Mouse (Mus musculus): ENCODE data around the gene Boc.
"Not testable (repeated sequence)": the region's sequence is repeated elsewhere in the genome, so short reads cannot be mapped to it uniquely, and the experiment has no call there.

The Boc gene

GRCm38 (mm10) chr16:44491051-44491450 lies 67.6 kb downstream of the Boc start:
- DNase-seq (ENCODE audit: low spot score in 2 of 2) = no peak

GRCm38 (mm10) chr16:44487194-44487593 lies 71.5 kb downstream of the Boc start:
- DNase-seq (ENCODE audit: low spot score in 2 of 2) = no peak

GRCm38 (mm10) chr16:44486612-44487011 lies 72.1 kb downstream of the Boc start:
- DNase-seq (ENCODE audit: low spot score in 2 of 2) = no peak

DNA sequence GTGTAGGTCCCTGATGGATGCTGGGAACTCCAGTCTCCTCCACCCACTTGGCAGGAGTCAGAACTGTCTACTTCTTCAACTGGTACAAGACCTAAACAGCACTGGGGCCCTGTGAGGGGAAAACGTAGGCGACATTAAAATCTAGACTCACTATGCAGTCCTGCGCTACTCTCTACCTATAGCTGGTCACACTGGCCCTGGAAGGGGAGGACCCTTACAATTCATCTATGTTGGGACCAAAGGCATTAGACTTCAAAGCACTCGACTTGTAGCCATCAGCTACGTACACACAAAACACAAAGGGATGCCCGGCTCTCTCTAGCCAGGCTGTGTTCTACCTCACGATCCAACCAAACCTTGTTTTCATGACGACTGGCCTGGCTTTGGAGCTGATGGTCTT lies 73.0 kb downstream of the Boc start:
- DNase-seq (ENCODE audit: low spot score in 2 of 2) = no peak

DNA sequence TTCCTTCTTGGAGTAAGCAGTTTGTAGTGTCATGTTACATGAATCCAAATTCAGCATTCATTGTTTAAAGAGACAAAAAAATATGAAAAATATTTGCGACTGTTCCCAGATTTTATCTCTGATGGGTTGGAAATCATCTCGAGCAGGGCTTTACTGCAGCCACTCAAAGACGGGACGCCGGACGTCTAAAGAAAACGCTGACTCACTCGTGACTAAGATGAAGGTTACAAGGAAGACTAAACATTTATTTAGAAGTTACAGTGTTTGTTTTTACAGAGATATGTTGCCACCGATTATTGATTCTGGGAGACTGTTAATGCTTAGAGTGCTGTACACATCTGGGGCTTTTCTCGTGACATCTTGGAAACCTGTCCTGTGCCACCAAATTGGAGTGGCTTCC lies 73.9 kb downstream of the Boc start:
- DNase-seq (ENCODE audit: low spot score in 2 of 2) = no peak

GRCm38 (mm10) chr16:44484079-44484478 lies 74.6 kb downstream of the Boc start:
- peak; percentile 59 to 68 for DNase-seq (ENCODE audit: low spot score in 2 of 2)

- no peak for DNase-seq (ENCODE audit: low spot score in 2 of 2)
Observed at GRCm38 (mm10) chr16:44481599-44482593, 76.8 kb downstream of the Boc start.

DNA sequence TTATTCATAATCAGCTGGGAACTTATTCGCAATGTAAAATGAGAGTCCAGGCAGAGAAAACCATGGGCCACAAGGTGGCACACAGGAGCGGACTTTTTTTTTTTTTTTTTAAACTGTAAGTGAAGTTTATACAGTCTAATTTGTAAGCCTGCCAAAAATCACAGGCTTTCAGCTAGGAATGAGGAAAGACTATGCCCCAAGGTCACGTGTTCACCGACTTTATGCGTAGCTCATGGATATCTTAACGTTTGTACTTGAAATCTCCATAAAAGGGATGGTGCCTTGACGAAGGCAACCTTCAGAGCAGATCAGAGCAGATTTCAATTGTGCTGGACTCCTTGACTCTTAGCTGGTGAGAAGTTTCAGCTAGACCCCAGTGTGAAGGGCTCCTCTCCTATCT lies 78.1 kb downstream of the Boc start:
- no peak for DNase-seq (ENCODE audit: low spot score in 2 of 2)

DNA sequence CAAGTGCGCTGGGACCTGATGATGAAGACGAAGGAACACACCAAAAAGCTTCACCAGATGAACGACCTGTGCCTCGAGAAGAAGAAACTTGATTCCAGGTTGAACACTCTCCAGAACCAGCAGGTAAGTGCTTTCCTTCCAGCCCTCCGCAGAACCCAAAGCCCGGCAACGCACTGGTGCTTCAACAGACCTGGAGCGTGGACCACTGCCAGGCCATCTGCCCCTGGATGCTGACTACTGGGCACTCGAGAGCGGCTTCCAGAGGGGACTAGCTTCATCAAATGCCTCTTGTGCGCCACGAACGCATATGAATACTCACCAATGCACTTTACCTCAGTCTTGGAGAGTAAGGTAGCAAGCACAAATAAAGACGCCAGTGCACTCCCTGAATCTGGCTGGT lies 78.8 kb downstream of the Boc start:
- no peak for DNase-seq (ENCODE audit: low spot score in 2 of 2)

GRCm38 (mm10) chr16:44478767-44479166 lies 79.9 kb downstream of the Boc start:
- DNase-seq (ENCODE audit: low spot score in 2 of 2) = no peak

- DNase-seq (ENCODE audit: low spot score in 2 of 2) = no peak
Observed at GRCm38 (mm10) chr16:44475682-44476375, 82.9 kb downstream of the Boc start.

- no peak for DNase-seq (ENCODE audit: low spot score in 2 of 2)
Observed at GRCm38 (mm10) chr16:44475281-44475680, 83.4 kb downstream of the Boc start.

DNA sequence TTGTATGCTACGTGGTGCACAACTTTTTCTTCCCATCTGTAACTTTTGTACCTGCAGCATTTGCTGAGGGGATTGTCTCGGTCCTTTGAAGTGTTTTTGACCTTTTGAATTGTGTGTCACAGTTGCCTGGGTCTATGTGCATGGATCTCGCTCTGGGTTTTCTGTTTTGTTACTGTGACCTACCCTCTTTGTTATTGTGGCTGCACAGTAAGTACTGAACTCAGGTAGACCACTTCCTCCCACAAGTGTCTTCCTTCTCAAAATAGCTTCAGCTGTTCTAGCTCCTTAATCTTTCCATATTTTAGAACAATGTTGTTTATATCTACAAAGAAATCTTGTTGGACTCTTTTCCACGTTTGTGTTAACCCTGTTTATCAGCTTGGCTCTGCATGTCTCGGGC lies 97.8 kb downstream of the Boc start:
- no peak for DNase-seq (ENCODE audit: low spot score in 2 of 2)

- DNase-seq (ENCODE audit: low spot score in 2 of 2) = no peak
Observed at GRCm38 (mm10) chr16:44458826-44459225, 99.9 kb downstream of the Boc start.

GRCm38 (mm10) chr16:44457858-44458257 lies 100.8 kb downstream of the Boc start:
- DNase-seq (ENCODE audit: low spot score in 2 of 2) = no peak

- DNase-seq (ENCODE audit: low spot score in 2 of 2) = not testable (repeated sequence)
Observed at GRCm38 (mm10) chr16:44441913-44442312, 116.8 kb downstream of the Boc start.

DNA sequence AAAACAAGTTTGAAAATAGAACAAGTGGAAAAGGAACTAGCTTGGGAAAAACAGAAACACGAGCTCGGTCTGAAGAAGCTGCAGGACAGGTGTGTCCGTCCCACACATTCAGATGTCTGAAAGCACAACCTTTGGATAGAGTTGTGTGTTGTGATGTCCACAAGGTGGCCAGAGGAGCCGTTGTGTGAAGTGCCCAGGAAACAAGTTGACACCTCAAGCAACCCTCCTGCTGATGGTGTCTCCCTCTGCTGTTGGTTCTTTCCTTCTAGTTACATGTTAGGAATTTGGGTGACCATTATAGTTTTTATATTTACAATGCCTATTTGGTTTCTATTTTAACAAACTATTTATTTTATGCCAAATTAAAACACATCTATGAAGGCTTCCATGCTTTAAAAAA lies 123.2 kb downstream of the Boc start:
- DNase-seq (ENCODE audit: low spot score in 2 of 2) = no peak
